Mouse (Mus musculus) thymus, adult 2 months (tissue): ENCODE measurements around the gene Siglec1.

ENCODE experiments used
- CTCF ChIP-seq: fragments of 200-500 bp; IDR thresholded peaks from 2 replicates; pipeline ENCODE4 v1.5.1; 2012; ENCODE audit warnings: mild to moderate bottlenecking, control low read depth, low read length, moderate library complexity, borderline replicate concordance; ENCODE audit not compliant: control insufficient read depth, poor library complexity, insufficient read depth; ENCODE audit errors: extremely low read depth
- POLR2A ChIP-seq: fragments of 200-500 bp; IDR thresholded peaks from 2 replicates; pipeline ENCODE4 v1.6.1; 2012; ENCODE audit warnings: mild to moderate bottlenecking, low read length, control low read depth, moderate library complexity; ENCODE audit not compliant: control insufficient read depth, poor library complexity, insufficient read depth; ENCODE audit errors: extremely low read depth

DNA sequence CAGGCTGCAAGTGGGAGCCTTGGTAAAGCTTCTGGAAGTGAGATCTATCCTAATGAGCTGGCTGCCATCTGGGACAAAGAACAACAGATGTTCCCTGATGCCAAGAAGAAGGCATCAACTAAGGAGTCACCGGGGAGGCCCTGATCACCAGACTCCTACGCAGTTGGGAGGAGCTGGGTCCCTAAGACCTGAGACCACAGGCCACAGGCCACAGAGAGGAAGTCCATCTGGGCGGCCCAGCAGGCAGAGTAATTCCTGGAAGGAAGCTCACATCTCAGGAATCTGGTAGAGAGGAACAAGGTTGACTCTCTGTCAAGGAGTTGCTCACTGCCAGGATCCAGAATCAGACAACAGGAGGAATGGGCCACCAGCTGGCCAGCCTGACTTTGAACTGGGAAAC is 37.6 kb upstream of the Siglec1 start:
- TF ChIP-seq CTCF (no peak), POLR2A (no peak)
